Mouse (Mus musculus) T-helper 17 cell (primary cell): ENCODE measurements at regions not wholly inside any gene's neighbourhood (a gene's known extent, or its start where the extent isn't known, plus 50 kb on each side); places are given as distances from the start of the nearest gene placed in this dataset.
"Not testable (repeated sequence)": the region's sequence is repeated elsewhere in the genome, so short reads cannot be mapped to it uniquely, and the experiment has no call there.

ENCODE experiments used
- in situ Hi-C, 2 experiments: fragments of 300-600 bp; cut with MboI, MseI; formaldehyde crosslinking; loops; 1 replicate in 1 of 2; 2 replicates in 1 of 2; pipeline ENCODE4 v1.15.1; 2025; ENCODE audit warnings: high pct_unique_total_duplicates in 2 of 2

DNA sequence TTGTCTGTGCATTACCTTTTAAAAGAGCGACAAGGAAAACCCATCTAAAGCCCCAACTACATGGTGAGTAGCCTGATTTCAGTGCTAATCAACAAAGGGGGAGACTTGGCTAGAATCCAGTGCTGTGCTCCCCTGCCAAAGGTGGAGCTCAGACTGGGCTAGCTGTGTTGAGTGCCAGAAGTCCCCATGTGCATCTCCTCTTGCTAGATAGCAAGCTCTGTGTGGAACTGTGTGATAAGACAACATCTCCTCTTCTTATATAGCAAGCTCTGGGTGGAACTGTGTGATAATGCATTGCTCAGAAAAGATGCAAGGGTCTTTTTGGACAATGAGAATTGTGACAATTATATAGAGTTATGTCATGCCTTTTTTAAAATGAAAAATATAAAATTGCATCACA lies 741.4 kb downstream of the Adam6a start:
- in situ Hi-C loops: loop anchor here in 1 of 2 experiments (10.0 kb wide), 1 partner anchor 730 kb away; no protein-coding TSS in a partner anchor

DNA sequence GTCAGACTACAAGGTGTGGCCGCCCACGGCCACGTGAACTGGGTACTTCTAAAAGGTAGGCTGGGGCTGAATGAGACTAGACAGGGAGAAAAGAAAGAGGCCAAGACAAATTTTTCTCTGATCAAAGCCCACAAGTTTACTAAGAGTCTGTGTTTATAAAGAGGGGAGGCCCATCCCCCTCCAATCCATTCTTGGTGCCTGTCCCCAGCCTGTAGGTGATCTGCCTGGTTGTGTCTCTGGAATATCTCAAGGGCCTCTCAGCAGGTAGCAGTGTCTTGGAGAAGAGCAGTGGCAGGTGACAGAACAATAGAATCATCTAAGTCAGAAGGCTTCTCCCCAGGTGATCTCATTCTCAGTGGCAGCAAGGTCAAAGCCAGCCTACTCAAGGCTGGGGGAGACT lies 743.3 kb downstream of the Adam6a start:
- in situ Hi-C loops: loop anchor here in 1 of 2 experiments (10.0 kb wide), 1 partner anchor 732 kb away; no protein-coding TSS in a partner anchor

DNA sequence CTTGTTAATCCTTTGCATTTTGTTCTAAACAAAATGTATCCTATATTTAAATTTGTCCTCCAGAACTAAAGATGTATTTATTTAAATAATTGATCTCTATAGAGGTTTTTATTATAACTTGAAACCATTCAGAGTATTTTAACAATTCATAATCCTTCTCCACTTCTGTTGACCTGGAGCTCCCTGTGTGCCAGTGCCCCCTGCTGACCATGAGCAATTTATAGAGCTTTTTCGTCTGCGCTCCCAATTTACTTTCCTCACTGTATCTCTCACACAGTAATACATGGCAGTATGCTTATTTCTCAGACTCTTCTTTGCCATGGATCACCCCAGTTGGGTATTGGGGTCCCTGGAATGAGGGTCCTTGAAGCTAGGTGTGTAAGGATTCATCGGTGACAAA lies 747.4 kb downstream of the Adam6a start:
- in situ Hi-C loops: no loop called here

DNA sequence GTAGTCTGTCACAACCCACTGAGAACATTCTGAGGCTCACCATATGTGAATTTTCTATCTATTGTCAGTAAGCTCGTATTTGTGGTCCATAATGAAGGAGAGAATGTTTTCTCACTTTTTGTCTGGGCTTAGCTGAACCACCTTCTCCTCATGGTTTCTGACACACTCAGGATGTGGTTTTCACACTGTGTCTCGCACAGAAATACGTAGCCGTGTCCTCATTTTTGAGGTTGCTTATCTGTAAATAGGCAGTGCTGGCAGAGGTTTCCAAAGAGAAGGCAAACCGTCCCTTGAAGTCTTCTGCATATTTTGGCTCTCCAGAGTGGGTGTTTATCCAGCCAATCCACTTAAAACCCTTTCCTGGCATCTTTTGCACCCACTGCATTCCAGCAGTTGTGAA lies 756.1 kb downstream of the Adam6a start:
- in situ Hi-C loops: loop anchor here in 1 of 2 experiments (5.0 kb wide), 1 partner anchor 53 kb away; no protein-coding TSS in a partner anchor

DNA sequence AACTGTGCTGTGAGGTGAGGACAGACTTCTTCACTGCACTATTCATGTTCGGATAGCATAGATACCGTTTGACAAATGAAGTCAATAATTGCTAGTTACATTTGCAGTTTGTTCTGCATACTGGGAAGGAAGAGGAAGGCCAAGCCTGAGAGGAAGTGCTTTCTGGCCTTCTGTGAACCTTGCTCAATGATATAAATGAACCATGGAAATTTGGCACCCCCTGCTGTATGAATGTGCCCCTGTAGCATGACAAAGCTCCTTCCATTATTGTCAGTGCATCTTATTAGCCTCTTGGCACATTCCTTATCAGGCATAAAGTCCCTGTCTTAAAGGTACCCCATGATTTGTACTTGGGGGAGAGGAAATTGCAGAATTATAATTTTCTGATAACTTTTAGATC lies 758.0 kb downstream of the Adam6a start:
- in situ Hi-C loops: loop anchor here in 1 of 2 experiments (5.0 kb wide), 1 partner anchor 51 kb away; no protein-coding TSS in a partner anchor

DNA sequence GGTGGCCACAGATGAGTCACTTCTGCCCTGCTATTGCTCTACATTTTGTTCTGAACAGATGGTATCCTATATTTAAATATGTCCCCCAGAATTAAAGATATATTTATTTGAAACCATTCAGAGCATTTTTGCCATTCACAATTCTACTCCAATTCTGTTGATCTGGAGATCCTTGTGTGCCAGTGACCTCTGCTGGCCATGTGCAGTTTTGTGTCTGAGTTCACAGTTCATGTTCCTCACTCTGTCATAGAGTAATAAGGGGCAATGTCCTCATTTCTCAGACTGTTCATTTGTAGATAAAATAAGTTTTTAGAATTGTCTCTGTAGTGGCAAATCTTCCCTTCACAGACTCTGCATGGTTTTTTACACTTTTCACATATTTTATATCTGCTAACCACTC lies 788.8 kb downstream of the Adam6a start:
- in situ Hi-C loops: no loop called here

DNA sequence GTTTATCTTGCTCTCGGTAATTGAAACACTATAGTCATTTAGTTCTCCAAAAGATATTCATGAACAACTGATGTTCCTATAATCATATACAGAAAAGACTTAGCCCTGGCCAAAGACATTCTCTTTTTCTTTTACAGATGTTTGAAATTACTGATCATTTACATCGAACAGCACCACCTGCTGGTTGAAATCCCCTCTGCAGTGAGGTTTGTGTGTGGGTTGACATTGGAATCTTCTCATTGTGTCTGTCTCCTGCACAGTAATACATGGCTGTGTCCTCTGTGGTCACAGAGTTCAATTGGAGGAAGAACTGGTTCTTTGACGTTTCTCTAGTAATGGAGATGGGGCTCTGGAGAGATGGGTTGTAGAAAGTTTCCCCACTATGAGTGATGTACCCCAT lies 822.6 kb downstream of the Adam6a start:
- in situ Hi-C loops: no loop called here

DNA sequence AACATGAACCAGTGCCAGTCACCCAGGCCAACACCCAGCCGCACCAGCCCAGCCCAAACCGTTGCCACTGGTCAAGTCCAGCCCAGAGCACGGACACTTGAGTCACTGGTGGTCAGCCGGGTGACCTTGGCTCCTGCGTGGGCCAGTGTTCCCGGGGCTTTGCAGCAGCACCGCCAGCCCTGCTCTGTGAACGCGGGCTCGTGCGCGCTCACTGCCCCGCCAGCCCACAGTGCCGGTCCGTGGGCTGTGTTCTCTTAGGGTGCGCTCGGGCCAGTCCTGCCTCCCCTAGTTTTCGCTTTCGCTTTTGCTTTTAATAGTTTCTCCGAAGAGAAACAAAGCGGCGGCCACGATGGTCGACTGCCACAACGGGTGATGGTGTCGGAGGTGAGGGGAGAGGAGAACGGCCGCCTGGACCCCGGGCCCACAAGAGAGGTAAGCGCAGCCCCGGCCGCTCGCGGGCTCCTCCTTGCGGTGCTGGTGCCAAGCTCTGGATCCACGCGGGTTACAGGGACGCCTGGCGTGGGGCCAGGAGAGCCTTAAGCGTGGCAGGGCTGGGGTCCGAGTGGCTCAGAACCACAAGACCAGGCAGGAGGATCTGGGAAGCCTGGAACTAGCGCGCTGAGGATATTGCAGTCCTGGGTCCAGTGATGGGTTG lies 835.1 kb downstream of the Adam6a start:
- in situ Hi-C loops: not testable (repeated sequence)

DNA sequence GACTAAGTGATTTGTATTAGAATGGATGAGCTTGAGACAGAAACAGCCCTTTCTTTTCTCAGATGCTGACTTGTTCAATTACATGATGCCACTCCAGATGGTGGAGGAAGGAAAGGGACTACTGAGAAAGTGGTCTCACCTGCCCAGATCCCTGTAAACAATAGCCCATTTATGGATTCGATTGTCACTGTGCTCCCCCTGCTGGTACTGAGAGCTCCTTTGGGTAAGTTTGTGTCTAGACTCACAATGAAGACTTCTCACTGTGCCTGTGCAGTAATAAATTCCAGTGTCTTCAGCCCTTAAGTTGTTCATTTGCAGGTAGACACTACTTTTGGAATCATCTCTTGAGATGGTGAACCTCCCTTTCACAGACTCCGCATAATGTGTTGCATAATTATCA lies 847.7 kb downstream of the Adam6a start:
- in situ Hi-C loops: no loop called here

DNA sequence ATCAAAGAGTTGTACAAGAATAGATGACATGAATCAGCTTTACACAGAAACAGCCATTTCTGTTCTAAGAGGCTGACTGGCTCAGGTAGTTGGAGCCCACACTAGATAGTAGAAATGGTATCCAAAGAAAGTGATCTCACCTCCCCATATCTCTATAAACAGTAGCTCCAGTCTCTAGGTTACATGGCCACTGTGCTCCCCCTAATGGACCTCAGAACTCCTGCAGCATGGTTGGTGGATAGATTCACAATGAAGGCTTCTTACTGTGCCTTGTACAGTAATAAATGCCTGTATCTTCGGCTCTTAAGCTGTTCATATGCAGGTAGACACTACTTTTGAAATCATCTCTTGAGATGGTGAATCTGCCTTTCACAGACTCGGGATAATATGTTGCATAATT lies 862.5 kb downstream of the Adam6a start:
- in situ Hi-C loops: no loop called here

DNA sequence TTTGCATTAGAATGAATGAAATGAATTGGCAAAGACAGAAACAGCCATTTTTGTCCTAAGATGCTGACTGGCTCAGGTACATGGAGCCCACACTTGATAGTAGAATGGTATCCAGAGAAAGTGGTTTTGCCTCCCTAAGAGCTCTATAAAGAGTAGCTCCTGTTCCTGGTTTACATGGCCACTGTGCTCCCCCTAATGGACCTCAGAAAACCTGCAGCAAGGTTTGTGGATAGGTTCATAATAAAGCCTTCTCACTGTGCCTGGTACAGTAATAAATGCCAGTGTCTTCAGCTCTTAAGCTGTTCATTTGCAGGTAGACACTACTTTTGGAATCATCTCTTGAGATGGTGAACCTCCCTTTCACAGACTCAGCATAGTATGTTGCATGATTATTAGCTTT lies 890.8 kb downstream of the Adam6a start:
- in situ Hi-C loops: no loop called here

DNA sequence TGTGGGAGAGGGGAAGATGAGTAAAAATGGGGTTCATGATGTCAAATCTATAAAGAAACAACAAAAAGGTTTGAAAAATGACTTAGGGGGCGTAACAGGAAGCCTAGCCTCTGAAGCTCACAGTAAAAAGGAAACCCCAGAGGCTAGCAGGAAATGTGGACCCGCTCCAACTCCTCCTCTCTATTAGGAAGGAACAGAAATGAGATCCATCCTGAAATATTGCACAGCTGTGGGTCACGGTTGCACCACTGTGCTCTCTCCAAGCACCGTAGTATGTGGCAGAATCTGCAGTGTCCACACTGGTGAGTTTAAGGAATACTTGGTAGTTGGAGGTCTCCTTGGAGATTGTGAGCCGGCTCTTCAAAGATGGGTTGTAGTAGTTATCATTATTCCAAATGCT lies 918.3 kb downstream of the Adam6a start:
- in situ Hi-C loops: no loop called here

DNA sequence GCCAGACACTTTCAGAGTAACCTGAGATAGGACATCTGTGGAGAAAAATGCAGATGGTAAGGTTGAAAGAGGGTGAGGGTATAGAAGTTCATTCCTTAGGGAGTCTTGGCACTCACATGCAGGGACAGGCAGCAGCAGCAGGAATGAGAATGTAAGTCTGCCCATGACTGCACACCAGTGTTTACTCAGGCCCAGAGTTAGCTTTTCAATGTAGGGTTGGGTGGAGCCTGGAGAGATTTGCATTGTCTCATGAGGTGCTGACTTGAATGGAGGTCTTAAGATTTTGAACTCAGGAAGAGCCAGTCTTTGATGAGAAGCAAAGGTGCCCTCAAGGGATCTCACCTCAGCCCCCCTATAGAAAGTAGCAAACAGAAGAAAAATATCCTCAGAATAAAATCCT lies 918.9 kb downstream of the Adam6a start:
- in situ Hi-C loops: no loop called here

DNA sequence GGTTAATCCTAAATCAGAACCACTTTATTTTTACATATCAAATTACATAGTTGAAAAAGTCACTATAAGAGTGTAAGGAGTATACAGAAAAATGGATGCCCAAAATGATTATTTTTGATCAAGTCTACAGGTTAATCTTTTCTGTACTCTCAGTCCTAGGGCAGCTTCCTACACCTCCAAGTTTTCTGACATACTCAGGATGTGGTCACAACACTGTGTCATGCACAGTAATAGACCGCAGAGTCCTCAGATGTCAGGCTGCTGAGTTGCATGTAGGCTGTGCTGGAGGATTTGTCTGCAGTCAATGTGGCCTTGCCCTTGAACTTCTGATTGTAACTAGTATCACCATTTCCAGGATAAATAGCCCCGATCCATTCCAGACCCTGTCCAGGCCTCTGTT lies 925.1 kb downstream of the Adam6a start:
- in situ Hi-C loops: no loop called here

DNA sequence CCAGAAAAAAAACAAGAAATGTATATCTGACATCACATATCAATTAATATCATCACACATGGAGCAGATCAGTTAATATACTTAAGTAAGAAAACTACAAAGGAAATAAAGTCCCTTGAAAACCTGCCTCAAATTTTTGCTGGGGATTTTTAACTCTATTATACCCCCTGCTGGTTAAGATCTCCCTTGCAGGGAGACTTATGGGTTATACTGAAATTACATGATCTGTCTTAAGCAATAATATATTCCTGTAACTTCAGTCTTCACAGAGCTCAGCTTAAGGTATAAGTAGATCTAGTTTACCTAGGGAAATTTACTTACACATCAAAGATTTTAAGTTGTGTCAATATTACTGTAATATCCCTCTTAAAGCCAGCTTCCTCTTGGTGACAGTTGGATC lies 929.0 kb downstream of the Adam6a start:
- in situ Hi-C loops: not testable (repeated sequence)

DNA sequence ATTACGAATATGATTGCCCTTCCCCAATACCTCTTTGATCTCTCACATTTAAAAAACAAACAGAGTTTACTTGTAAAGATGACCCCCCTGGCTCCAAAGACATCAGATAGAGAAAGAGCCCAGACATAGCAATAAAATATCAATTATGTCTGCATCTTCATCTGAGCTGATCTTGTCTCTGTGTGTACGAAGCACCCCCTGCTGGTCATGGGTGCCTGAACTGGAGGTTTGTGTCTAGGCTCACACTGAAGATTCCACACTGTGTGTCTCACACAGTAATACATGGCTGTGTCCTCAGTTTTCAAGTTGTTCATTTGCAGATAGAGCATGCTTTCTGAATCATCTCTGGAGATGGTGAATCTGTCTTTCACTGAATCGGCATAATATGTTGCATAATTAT lies 935.0 kb downstream of the Adam6a start:
- in situ Hi-C loops: no loop called here

DNA sequence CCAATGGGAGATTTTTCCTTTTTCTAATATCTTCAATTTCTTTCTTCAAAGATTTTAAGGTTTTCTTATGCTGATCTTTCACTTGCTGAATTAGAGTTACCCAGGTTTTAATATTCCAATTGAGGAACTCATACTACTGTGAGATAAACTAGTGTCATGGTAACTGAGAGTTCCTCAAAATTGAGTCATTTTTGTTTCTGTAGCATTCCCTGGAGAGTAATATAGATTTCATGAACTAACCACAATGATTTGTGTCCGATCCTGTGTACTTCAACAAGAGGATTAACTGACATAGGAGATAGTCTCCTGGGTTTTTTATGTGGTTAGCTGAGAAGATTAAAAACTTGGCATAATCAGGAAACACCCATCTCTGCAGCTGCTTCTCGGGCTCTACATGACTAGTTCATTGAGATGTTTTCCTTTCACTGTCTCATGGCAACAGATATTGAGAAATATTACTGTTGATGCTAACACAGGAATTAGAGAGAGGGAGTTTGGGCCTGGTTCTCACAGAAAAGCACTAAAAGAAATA lies 949.9 kb downstream of the Adam6a start:
- in situ Hi-C loops: loop anchor here (5.0 kb wide), 1 partner anchor 49 kb away; no protein-coding TSS in a partner anchor

DNA sequence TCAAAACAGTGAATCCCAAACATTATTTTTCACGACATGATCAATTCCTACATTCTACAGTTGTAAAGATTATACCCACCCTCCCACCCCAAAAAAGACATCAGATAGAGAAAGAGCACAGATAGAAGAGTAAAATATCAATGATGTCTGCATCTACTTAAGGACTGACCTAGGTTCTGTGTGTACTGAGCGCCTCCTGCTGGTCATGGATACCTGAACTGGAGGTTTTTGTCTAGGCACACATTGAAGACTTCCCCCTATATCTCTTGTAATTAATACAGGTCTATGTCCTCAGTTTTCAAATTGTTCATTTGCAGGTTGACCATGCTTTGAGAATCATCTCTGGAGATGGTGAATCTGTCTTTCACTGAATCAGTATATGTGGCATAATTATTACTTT lies 952.0 kb downstream of the Adam6a start:
- in situ Hi-C loops: no loop called here

DNA sequence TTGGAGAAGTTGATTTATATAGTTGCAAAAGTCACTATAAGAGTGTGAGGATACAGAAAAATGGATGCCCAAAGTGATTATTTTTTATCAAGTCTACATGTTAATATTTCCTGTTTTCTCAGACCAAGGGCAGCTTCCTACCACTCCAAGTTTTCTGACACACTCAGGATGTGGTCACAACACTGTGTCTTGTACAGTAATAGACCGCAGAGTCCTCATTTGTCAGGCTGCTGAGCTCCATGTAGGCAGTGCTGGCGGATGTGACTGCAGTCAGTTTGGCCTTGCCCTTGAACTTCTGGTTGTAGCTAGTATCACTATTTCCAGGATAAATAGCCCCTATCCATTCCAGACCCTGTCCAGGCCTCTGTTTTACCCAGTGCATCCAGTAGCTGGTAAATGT lies 969.4 kb downstream of the Adam6a start:
- in situ Hi-C loops: no loop called here

DNA sequence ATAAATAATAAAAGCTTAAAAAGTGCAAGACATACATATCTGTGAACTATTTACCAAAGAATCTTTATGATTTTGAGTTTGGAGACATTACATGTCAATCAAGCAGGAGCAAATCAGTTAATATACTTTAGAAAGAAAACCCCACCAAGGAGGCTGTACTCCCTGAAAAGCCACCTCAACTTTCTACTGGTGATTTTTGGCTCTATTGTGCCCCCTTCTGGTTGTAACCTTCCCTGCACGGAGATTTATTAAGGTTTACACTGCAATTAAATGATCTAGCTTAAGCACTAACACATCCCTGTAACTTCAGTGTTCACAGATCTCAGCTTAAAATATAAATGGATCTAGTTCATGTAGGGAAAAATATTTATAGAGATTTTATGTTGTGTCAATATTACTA lies 998.4 kb downstream of the Adam6a start:
- in situ Hi-C loops: loop anchor here (5.0 kb wide), 1 partner anchor 50 kb away; no protein-coding TSS in a partner anchor

DNA sequence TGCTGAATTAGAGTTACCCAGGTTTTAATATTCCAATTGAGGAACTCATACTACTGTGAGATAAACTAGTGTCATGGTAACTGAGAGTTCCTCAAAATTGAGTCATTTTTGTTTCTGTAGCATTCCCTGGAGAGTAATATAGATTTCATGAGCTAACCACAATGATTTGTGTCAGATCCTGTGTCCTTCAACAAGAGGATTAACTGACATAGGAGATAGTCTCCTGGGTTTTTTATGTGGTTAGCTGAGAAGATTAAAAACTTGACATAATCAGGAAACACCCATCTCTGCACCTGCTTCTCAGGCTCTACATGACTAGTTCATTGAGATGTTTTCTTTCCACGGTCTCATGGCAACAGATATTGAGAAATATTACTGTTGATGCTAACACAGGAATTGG lies 1001.2 kb downstream of the Adam6a start:
- in situ Hi-C loops: loop anchor here (5.0 kb wide), 1 partner anchor 53 kb away; no protein-coding TSS in a partner anchor

DNA sequence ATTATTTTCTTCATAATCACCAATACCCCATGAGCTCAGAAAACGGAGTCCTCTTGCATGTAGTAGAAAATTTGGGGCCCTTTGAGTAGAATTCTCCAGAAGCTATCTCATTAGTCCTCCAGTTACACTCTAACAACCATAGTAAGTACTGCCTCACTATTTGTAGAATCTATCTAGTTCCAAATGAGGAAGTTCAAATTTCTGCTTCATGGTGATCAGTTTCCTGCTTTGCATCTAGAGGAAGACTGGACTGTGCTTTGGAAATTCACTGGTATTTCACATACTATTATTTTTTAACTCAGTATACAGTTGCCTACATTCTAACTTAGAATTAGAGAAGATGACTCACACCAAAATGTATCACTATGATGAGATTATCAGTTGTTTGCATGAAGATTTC lies 1018.7 kb downstream of the Adam6a start:
- in situ Hi-C loops: no loop called here

DNA sequence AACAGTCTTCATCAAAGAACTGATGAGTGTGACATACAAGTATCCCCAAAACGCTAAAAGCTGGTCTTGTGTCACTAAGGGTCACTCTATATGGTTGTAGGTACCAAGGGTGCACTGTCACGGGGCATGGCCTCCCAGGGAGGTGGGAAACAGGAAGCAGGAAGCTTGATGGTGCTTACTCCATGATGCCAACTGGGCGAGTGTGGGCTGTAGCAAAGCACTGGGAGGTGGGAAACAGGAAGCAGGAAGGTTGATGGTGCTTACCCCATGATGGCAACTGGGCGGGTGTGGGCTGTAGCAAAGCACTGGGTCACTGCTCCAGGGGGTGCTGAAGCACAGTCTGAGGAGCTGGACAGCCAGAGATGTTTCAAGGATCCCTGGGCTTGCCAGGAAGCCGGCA lies 1019.3 kb downstream of the Adam6a start:
- in situ Hi-C loops: no loop called here
